Mouse (Mus musculus) ovary, adult 18-20 months (tissue): ENCODE measurements around the gene Btbd9.

Experiments
- DNase-seq: peaks from one replicate; pipeline ENCODE4 v3.0.0; 2022; ENCODE audit warnings: low spot score, mixed read lengths

Btbd9 gene

GRCm38 (mm10) chr17:30481341-30481740, 94.9 kb downstream of the Btbd9 start:
- DNase-seq: no peak

- DNase-seq: no peak
Observed at GRCm38 (mm10) chr17:30480381-30480780, 95.9 kb downstream of the Btbd9 start.

- DNase-seq: no peak
Observed at GRCm38 (mm10) chr17:30478181-30478580, 98.1 kb downstream of the Btbd9 start.

DNA sequence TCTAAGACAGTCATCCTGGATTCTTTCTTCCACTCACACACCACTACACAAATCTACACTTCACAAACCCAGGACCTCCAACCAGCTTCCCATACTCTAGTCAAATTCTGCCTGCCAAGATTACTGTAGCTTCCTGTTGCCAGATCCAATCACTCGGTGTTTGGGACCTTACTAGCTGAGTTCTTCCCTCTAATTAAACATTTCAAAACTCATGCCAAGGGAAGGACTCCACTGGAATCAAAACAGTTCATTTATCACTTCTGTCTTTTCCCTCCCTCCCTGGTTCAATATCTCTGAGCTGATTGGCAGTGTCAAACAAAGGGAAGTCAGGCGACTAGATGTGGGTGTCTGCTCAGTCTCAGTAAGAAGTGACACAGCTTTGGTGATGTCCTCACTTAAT, 101.7 kb downstream of the Btbd9 start:
- no peak for DNase-seq

GRCm38 (mm10) chr17:30472776-30473175, 103.5 kb downstream of the Btbd9 start:
- no peak for DNase-seq

- peak; percentile 18 for DNase-seq
Observed at GRCm38 (mm10) chr17:30471512-30471911, 104.8 kb downstream of the Btbd9 start.

GRCm38 (mm10) chr17:30470790-30471189, 105.5 kb downstream of the Btbd9 start:
- no peak for DNase-seq

DNA sequence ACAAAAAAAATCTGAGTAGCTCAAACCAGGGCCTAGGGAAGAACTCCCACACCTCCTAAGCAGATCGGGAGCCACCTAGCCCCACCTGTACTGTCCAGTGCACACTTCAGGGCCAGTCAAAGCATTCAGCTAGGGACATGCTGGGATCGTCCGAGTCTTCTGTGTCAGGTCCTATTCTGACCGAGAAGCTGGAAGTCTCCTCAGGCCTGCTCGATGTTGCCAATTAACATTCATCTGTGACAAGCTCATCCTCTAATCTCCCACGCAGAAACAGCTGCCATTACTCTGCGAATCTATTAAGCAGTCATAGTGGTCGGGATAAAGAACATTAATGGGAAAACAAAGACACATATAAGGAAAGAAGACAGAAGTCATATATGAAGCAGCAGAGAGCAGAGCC, 106.0 kb downstream of the Btbd9 start:
- DNase-seq: no peak

- no peak for DNase-seq
Observed at GRCm38 (mm10) chr17:30469511-30470076, 106.7 kb downstream of the Btbd9 start.

DNA sequence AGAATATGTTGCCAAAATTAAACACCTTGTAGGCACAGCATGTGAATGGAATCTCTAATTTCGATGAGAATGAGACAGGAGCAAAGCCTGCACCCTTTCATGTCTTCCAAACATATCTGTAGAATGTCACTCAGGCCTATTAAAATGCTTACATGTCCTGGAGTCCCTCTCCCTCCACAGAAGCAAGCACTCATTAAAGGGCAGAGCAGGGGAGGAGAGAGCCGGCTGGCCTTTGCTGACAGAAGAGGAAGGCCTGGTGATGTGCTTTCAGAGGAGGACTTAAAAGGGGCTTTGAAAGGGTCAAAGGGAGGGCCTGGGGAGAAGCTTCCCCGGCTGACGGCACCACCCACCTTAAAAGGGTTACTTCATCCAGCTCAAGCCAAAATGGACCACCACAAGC, 107.9 kb downstream of the Btbd9 start:
- no peak for DNase-seq

DNA sequence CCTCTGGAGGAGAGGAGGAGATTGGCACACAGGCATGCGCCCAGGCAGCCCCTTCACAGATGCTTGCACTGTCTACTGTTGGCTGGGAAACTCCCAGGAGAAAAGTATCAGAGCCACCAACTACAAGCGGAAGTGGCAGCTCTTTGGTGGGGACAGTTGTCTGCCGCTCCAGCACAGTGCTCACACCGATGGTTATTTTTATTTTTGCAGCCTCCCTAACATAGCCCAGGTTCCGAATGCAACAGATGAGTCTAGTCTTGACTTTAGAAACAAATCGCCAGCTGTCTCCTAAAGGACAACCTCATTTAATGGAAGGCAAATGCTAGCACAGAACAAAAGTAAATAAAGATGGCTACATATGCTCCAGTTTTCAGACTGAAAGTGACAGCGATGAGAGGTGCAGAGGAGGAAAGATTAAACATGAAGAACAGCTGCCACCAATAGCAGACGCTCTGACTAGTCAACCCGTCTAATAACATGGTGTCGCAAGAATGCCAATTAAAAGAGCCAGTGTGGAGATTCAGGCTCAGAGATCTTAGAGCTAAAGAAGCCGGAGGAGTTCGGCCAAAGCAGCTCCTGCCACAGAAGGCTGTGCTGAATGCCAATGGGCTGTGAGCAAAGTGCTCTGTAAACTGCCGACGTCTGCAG, 108.6 kb downstream of the Btbd9 start:
- DNase-seq: no peak

DNA sequence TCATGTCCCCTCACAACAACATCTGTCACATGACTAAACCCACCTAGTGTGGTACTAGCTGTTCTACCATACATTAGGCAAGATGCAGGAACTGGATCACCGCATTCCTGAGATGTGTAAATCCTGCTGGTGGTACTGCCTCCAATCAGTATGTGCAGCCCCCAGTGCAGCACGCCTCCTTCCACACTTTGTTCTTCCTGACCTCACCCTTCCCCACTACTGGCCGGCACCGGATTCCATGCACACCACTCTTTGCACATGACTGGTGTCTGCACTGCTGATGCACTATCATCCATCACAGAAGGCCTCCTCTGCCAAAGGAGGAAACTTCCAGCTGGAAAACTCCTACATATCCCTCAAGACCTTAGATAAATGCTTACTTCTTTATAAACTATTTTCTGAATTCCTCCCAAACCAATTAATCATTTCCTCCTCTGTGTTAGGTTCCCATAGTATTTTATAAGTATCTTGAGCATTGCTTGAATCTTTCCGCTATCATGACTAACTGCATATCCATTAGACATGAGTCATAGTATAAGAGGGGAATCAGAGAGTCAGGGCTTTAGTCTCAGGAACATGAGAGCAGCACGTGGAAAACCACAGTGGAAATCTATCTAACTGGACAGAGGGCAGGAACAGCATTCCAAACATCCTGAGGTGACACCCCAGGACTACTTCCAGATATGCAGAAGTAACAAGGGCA, 111.1 kb downstream of the Btbd9 start:
- no peak for DNase-seq

DNA sequence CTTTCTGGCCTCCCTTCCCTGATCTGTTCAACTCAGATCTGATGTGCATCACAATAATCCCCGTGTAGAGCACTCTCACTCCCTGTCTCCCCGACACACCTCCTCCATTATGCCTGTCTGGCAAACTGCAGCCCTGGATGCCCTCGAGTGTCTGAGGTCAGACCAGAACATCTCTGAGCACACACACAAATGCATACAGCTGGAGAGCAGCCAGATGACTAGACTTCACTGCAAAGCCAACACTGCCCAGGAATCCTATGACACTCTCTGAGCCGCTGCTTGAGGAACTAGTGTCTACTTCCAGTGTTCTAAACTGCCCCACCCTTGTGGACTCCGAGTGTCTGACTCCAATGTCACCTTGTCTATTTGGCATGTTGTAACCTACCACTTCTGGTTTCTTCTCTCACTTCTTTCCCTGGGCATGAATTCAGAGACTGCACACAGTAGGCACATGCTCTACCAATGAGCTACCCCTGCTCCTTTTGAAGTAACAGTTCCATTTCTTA, 112.0 kb downstream of the Btbd9 start:
- no peak for DNase-seq

- no peak for DNase-seq
Observed at GRCm38 (mm10) chr17:30460727-30461349, 115.5 kb downstream of the Btbd9 start.

GRCm38 (mm10) chr17:30459706-30460105, 116.6 kb downstream of the Btbd9 start:
- no peak for DNase-seq

GRCm38 (mm10) chr17:30458926-30459325, 117.4 kb downstream of the Btbd9 start:
- no peak for DNase-seq

DNA sequence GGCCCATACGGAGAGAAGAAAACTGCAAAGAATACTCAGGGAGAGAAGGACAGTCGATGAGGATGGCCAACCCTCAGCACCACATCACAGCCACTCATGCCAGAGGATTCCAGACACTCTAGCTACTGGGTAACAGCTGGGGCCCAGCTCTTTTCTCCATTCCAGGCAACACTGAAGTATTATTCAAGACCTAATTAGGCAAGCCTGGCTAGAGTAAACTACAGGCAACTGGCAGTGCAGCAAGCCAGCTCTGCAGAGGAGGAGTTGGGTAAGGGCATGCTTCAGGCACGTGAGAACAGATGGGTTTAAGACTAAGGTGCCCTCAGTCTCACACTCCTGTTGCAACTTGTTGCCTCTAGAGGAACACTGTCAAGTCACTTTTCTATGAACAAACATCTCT, 118.0 kb downstream of the Btbd9 start:
- no peak for DNase-seq

DNA sequence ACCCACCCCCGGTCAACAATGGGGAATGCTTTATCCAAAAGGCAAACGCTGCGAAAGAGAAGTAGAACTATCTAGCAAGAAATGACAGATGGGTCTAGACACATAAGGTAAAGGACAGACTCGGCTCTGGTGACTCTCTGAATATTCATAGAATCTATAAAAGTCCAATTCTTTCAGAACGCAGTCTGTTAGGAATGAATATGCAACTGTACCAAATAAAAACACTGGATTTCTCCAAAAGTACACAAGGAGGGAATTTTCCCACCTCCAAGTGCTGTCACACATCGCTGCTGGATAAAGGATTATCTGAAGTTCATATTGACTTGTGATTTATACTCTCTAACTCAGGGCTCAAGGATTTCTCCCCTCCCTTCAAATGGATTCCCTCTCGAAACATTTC, 118.8 kb downstream of the Btbd9 start:
- DNase-seq: no peak

DNA sequence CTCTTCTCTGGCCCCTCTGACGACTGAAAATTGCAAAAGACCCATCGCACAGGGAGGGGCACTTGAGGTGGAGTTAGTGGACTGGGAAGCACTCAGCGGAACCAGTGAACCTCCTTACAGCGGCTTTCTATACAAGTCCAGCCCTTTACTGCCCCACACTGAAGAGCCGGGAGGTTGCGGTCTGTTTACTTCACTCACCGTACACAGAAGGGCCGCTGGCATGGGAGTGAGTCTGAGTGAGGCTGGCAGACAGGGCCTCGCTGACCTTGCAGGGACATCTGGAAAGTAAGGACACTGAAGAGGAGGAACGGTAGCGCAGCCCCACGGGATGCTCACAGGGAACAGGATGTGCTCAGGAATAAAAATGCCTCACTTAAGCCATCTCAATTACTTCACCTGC, 120.0 kb downstream of the Btbd9 start:
- peak; percentile 62 for DNase-seq

- DNase-seq: no peak
Observed at GRCm38 (mm10) chr17:30454862-30455243, 121.4 kb downstream of the Btbd9 start.

GRCm38 (mm10) chr17:30454155-30454861, 122.0 kb downstream of the Btbd9 start:
- no peak for DNase-seq

GRCm38 (mm10) chr17:30453272-30453671, 123.0 kb downstream of the Btbd9 start:
- no peak for DNase-seq
